8 mouse cellular contexts compared by ENCODE assay signal in the genomic region with DNA sequence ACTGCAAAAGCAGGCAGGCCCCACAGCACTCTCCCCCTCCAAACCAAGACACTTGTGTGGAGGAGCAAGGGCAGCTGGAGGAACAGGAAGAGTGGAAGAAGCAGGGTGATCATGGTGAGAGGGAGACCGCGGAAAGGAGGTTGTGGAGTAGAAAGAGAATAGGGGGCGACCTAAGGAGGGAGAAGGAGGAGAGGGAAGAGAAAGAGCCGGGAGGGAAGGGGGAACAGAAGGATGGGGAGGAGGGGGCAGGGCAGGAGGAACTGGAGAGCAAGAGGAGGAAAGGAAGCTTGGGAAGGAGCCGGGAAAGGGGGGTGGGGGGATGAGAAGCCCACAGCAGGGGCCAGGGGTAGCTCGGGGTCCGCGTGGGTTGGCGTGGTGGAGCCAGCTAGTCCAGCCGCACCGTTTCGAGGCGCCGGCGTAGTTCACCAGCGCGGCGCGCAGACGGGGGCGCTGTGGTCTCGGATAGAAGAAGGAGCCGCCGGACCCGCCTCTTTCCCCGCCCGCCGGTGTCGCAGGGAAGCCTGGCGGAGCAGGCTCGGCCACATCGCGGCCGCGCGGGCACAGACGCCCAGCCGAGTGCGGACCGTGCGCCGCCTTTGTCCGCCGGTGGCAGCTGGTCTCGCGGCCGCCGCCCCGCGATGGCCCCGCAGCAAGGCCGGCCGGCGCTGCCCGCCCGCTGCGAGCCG. TPM values are rescaled to one million over a fixed set of nuclear protein-coding genes. Genes with fewer than 3 reads are reported as not detected.
DNase-seq lines count a peak whose midpoint lies in the region; ATAC-seq and TF ChIP-seq lines count a peak whose summit lies in the region.

Gene Rhou (plus strand): TSS at position 622 of the 686 bp plus-strand sequence.

- TF ChIP-seq CTCF in liver, embryonic 14.5 days (IDR thresholded peaks at IDR 0.05; ENCODE audit: low read depth) = peak; percentile 65
- peak; percentile 78 for TF ChIP-seq CTCF in stomach, postnatal 0 days (IDR thresholded peaks at IDR 0.05; ENCODE audit: low read depth)

- H3K4me1 ChIP-seq in forebrain, embryonic 11.5 days (replicated peaks; ENCODE audit: control insufficient read depth, insufficient read depth, low read length) = peaks cover 10% of the 10 kb centered on the region; the same call in 1 of the 2 replicates
- peaks cover 23% of the 10 kb centered on the region for H3K4me1 ChIP-seq in heart, embryonic 15.5 days (replicated peaks)
- H3K4me1 ChIP-seq in liver, embryonic 14.5 days (replicated peaks; ENCODE audit: control insufficient read depth in 2 of 2, insufficient read depth in 2 of 2, low read length in 1 of 2) = peaks cover 0 to 3% of the 10 kb centered on the region in 2 experiments; a peak in 1 of 4 replicates
- peaks cover 11% of the 10 kb centered on the region for H3K4me1 ChIP-seq in neural tube, embryonic 11.5 days (ENCODE audit: control insufficient read depth, insufficient read depth, low read length)
- no peaks in the 10 kb centered on the region; the same call in 1 of the 2 replicates for H3K4me1 ChIP-seq in stomach, postnatal 0 days (replicated peaks; ENCODE audit: control insufficient read depth, insufficient read depth)

- 0% methylated on average over 43 of the region's 58 CpGs for WGBS in forebrain, embryonic 11.5 days
- under 1% methylated on average over 54 of the region's 58 CpGs for WGBS in heart, embryonic 15.5 days
- WGBS in liver, embryonic 14.5 days (ENCODE audit: insufficient replicate concordance) = 1% methylated on average over 50 of the region's 58 CpGs
- WGBS in neural tube, embryonic 11.5 days = under 1% methylated on average over 49 of the region's 58 CpGs
- under 1% methylated on average over 30 of the region's 58 CpGs for WGBS in stomach, postnatal 0 days

- H3K9me3 ChIP-seq in forebrain, embryonic 11.5 days (ENCODE audit: control insufficient read depth, low read length) = no peaks in the 10 kb centered on the region
- no peaks in the 10 kb centered on the region for H3K9me3 ChIP-seq in heart, embryonic 15.5 days (replicated peaks)
- no peaks in the 10 kb centered on the region for H3K9me3 ChIP-seq in liver, embryonic 14.5 days (ENCODE audit: control insufficient read depth, low read length)
- H3K9me3 ChIP-seq in neural tube, embryonic 11.5 days (ENCODE audit: control insufficient read depth, low read length) = no peaks in the 10 kb centered on the region
- no peaks in the 10 kb centered on the region for H3K9me3 ChIP-seq in stomach, postnatal 0 days (ENCODE audit: control insufficient read depth, low read length)

- no peak for TF ChIP-seq EP300 in liver, embryonic 14.5 days (IDR thresholded peaks at IDR 0.05; ENCODE audit: low read depth)
- TF ChIP-seq EP300 in stomach, postnatal 0 days (optimal IDR thresholded peaks at IDR 0.05) = no peak

- DNase-seq in A20 (ENCODE audit: low read depth, low spot score) = peak; percentile 77
- DNase-seq in brain, embryonic 18.5 days (ENCODE audit: low read depth, low spot score) = peak; percentile 70
- DNase-seq in forebrain, embryonic 11.5 days (ENCODE audit: low spot score) = peak; percentile 96
- peak; percentile 93 to 98 for DNase-seq in kidney, postnatal 36 days
- peak; percentile 26 to 35 (median 34) for DNase-seq in liver, embryonic 14.5 days (ENCODE audit: low read depth in 3 of 3, low spot score in 3 of 3)
- peak; percentile 96 for DNase-seq in neural tube, embryonic 11.5 days (ENCODE audit: low spot score)
- peak; percentile 97 for DNase-seq in stomach, postnatal 0 days (ENCODE audit: low spot score)

- H3K36me3 ChIP-seq in forebrain, embryonic 11.5 days (ENCODE audit: control insufficient read depth, insufficient read depth, low read length) = no peaks in the 10 kb centered on the region
- H3K36me3 ChIP-seq in heart, embryonic 15.5 days = peaks cover 7% of the 10 kb centered on the region; the same call in 1 of the 2 replicates
- no peaks in the 10 kb centered on the region for H3K36me3 ChIP-seq in liver, embryonic 14.5 days (replicated peaks; ENCODE audit: control insufficient read depth, insufficient read depth, low read depth)
- H3K36me3 ChIP-seq in neural tube, embryonic 11.5 days (ENCODE audit: control insufficient read depth, insufficient read depth, low read length) = peaks cover 6% of the 10 kb centered on the region
- no peaks in the 10 kb centered on the region for H3K36me3 ChIP-seq in stomach, postnatal 0 days (ENCODE audit: control insufficient read depth, insufficient read depth, low read length)

- ATAC-seq in forebrain, embryonic 11.5 days (replicated peaks; ENCODE audit: low FRiP score) = peak; percentile 83
- ATAC-seq in heart, embryonic 15.5 days (replicated peaks; ENCODE audit: insufficient number of reproducible peaks, insufficient read depth, low FRiP score, low read depth) = peak; percentile 85
- peak; percentile 61; the same call in 1 of the 2 replicates for ATAC-seq in liver, embryonic 14.5 days (ENCODE audit: insufficient read depth)
- ATAC-seq in neural tube, embryonic 11.5 days (ENCODE audit: insufficient read depth, low FRiP score, low TSS enrichment) = peak; percentile 88
- peak; percentile 87 for ATAC-seq in stomach, postnatal 0 days (ENCODE audit: low FRiP score, low TSS enrichment)

- H3K4me2 ChIP-seq in forebrain, embryonic 11.5 days (ENCODE audit: low read depth, low read length, severe bottlenecking) = peak within 1 kb of the TSS; percentile 70
- peak within 1 kb of the TSS; percentile 88 for H3K4me2 ChIP-seq in heart, embryonic 15.5 days
- H3K4me2 ChIP-seq in liver, embryonic 14.5 days (ENCODE audit: low read depth) = peak within 1 kb of the TSS; percentile 58
- peak within 1 kb of the TSS; percentile 66 for H3K4me2 ChIP-seq in neural tube, embryonic 11.5 days (ENCODE audit: low read depth)
- H3K4me2 ChIP-seq in stomach, postnatal 0 days (replicated peaks; ENCODE audit: low read depth) = peak within 1 kb of the TSS; percentile 71

- H3K9ac ChIP-seq in forebrain, embryonic 11.5 days (ENCODE audit: low read length) = peak within 1 kb of the TSS; percentile 87
- H3K9ac ChIP-seq in heart, embryonic 15.5 days = peak within 1 kb of the TSS; percentile 87
- H3K9ac ChIP-seq in liver, embryonic 14.5 days (replicated peaks) = peak within 1 kb of the TSS; percentile 40
- H3K9ac ChIP-seq in neural tube, embryonic 11.5 days (ENCODE audit: low read length) = peak within 1 kb of the TSS; percentile 92
- peak within 1 kb of the TSS; percentile 91 for H3K9ac ChIP-seq in stomach, postnatal 0 days (ENCODE audit: low read length)

- peak within 1 kb of the TSS; percentile 51 for H3K27ac ChIP-seq in forebrain, embryonic 11.5 days (ENCODE audit: low read depth, low read length)
- H3K27ac ChIP-seq in heart, embryonic 15.5 days = peak within 1 kb of the TSS; percentile 77
- H3K27ac ChIP-seq in liver, embryonic 14.5 days = no peak within 1 kb of the TSS
- peak within 1 kb of the TSS; percentile 96 for H3K27ac ChIP-seq in neural tube, embryonic 11.5 days (ENCODE audit: low read depth, low read length)
- peak within 1 kb of the TSS; percentile 93 for H3K27ac ChIP-seq in stomach, postnatal 0 days (replicated peaks)

- no peaks in the 10 kb centered on the region for H3K27me3 ChIP-seq in forebrain, embryonic 11.5 days (ENCODE audit: control insufficient read depth, insufficient read depth, low read length)
- 0 out of 2 replicates have a peak, but pooled peaks cover 3% of the 10 kb centered on the region for H3K27me3 ChIP-seq in heart, embryonic 15.5 days
- peaks cover 35% of the 10 kb centered on the region for H3K27me3 ChIP-seq in liver, embryonic 14.5 days (ENCODE audit: control insufficient read depth, insufficient read depth, low read length)
- no peaks in the 10 kb centered on the region for H3K27me3 ChIP-seq in neural tube, embryonic 11.5 days (ENCODE audit: control insufficient read depth, insufficient read depth, low read length)
- no peaks in the 10 kb centered on the region for H3K27me3 ChIP-seq in stomach, postnatal 0 days (ENCODE audit: control insufficient read depth, insufficient read depth, low read length)

- H3K4me3 ChIP-seq in forebrain, embryonic 11.5 days (ENCODE audit: low read depth, low read length) = peak within 1 kb of the TSS; percentile 78
- peak within 1 kb of the TSS; percentile 71 for H3K4me3 ChIP-seq in heart, embryonic 15.5 days
- H3K4me3 ChIP-seq in liver, embryonic 14.5 days (ENCODE audit: insufficient read depth in 1 of 2, low read depth in 2 of 2, low read length in 2 of 2) = peak within 1 kb of the TSS; percentile 57 to 60
- H3K4me3 ChIP-seq in neural tube, embryonic 11.5 days (ENCODE audit: low read depth, low read length) = peak within 1 kb of the TSS; percentile 81
- peak within 1 kb of the TSS; percentile 72 for H3K4me3 ChIP-seq in stomach, postnatal 0 days (ENCODE audit: low read depth, low read length)

RNA-seq across cellular contexts. Expression of gene Rhou, which starts in this region (rescaled TPM):
- 8.1 and 9.1 TPM in 2 replicates for polyA plus RNA-seq in forebrain, embryonic 11.5 days (2014; fragmentation: Nextera tagmentation; extraction: Ambion mirVana)
- polyA plus RNA-seq in heart, embryonic 15.5 days (2015; fragmentation: Nextera tagmentation; extraction: Ambion mirVana) = 6.0 and 7.0 TPM in 2 replicates
- polyA plus RNA-seq in liver, embryonic 14.5 days (2012; rRNA removed) = 1.6 and 2.7 TPM in 2 replicates
- 0.96 and 1.2 TPM in 2 replicates for polyA plus RNA-seq in liver, embryonic 14.5 days (2014; fragmentation: Nextera tagmentation; extraction: Ambion mirVana)
- 13.9 and 15.7 TPM in 2 replicates for polyA plus RNA-seq in neural tube, embryonic 11.5 days (2014; fragmentation: Nextera tagmentation; extraction: Ambion mirVana)
- 7.3 and 10.9 TPM in 2 replicates for polyA plus RNA-seq in stomach, postnatal 0 days (2015; fragmentation: Nextera tagmentation; extraction: Ambion mirVana)

Comparison
In these comparisons a context has a peak if more than half of its experiments do, and no peak if none do; other contexts are left out.
1. DNase-seq: peak in every context shown above with its lines; median percentile 97 in stomach, postnatal 0 days; 96 in forebrain, embryonic 11.5 days; 96 in neural tube, embryonic 11.5 days; 96 in kidney, postnatal 36 days; 77 in A20; 70 in brain, embryonic 18.5 days; 34 in liver, embryonic 14.5 days.
2. H3K9ac ChIP-seq: peak in every context shown above with its lines; median percentile 92 in neural tube, embryonic 11.5 days; 91 in stomach, postnatal 0 days; 87 in forebrain, embryonic 11.5 days; 87 in heart, embryonic 15.5 days; 40 in liver, embryonic 14.5 days.